Mouse (Mus musculus) ES-E14 (cell line): ENCODE data around the gene Ndel1. TPM values are rescaled to one million over a fixed set of nuclear protein-coding genes. Genes with fewer than 3 reads are reported as not detected.

ENCODE experiments used
- DNase-seq: peaks from one replicate; pipeline ENCODE4 v3.0.0-alpha.2; 2013; ENCODE audit warnings: low read depth, low spot score
- H3K27ac ChIP-seq: 2 replicates; pipeline ENCODE4 v1.5.1; 2012; ENCODE audit warnings: low read depth, mild to moderate bottlenecking, low read length, moderate library complexity, mixed read lengths; ENCODE audit not compliant: poor library complexity, insufficient read depth, severe bottlenecking
- H3K36me3 ChIP-seq: 2 replicates; pipeline ENCODE4 v1.6.1; 2012; ENCODE audit warnings: mild to moderate bottlenecking, low read length, moderate library complexity, mixed read lengths; ENCODE audit not compliant: control insufficient read depth, poor library complexity, insufficient read depth, severe bottlenecking
- H3K4me1 ChIP-seq, 2 experiments: fragments of 150-350 bp in 1 of 2; sonication (generic) in 1 of 2; 2 replicates each; pipeline ENCODE4 v1.6.1; 2012; ENCODE audit warnings: low read length in 2 of 2, mild to moderate bottlenecking in 1 of 2, mixed read lengths in 1 of 2; ENCODE audit not compliant: control insufficient read depth in 2 of 2, insufficient read depth in 2 of 2, poor library complexity in 1 of 2
- H3K4me3 ChIP-seq, 2 experiments: fragments of 150-350 bp in 1 of 2; sonication (generic) in 1 of 2; 2 replicates each; pipeline ENCODE4 v1.5.1; 2012; ENCODE audit warnings: low read length in 2 of 2, low read depth in 1 of 2, mild to moderate bottlenecking in 1 of 2, mixed read lengths in 1 of 2; ENCODE audit not compliant: insufficient read depth in 1 of 2, poor library complexity in 1 of 2, severe bottlenecking in 1 of 2
- H3K9ac ChIP-seq: 2 replicates; pipeline ENCODE4 v1.6.1; 2012; ENCODE audit warnings: low read depth, mild to moderate bottlenecking, low read length, mixed read lengths; ENCODE audit not compliant: poor library complexity, insufficient read depth, severe bottlenecking
- H3K9me3 ChIP-seq: fragments of 150-350 bp; sonication (generic); 2 replicates; pipeline ENCODE4 v1.6.1; 2012; ENCODE audit warnings: low read depth, mild to moderate bottlenecking, low read length; ENCODE audit not compliant: control insufficient read depth, insufficient read depth
- CHD2 ChIP-seq: IDR thresholded peaks from 2 replicates; pipeline ENCODE4 v1.6.1; 2014; ENCODE audit warnings: mild to moderate bottlenecking, low read depth, low read length, inconsistent platforms
- HCFC1 ChIP-seq: IDR thresholded peaks from 2 replicates; pipeline ENCODE4 v1.6.1; 2012; ENCODE audit warnings: low read length, inconsistent platforms, borderline replicate concordance; ENCODE audit not compliant: insufficient read depth
- MAFK ChIP-seq: IDR thresholded peaks from 2 replicates; pipeline ENCODE4 v1.6.1; 2014; ENCODE audit warnings: mild to moderate bottlenecking, low read depth, low read length, inconsistent platforms; ENCODE audit not compliant: insufficient read depth
- ZC3H11A ChIP-seq: IDR thresholded peaks from 2 replicates; pipeline ENCODE4 v1.6.1; 2012; ENCODE audit warnings: low read depth, mild to moderate bottlenecking, inconsistent platforms, low read length, borderline replicate concordance
- ZNF384 ChIP-seq: IDR thresholded peaks from 2 replicates; pipeline ENCODE4 v1.6.1; 2012; ENCODE audit warnings: low read depth, low read length, inconsistent platforms
- in situ Hi-C, 2 experiments: fragments of 600-800 bp; cut with MboI; formaldehyde crosslinking; loops; one replicate each; pipeline ENCODE4 v1.15.1; 2025; ENCODE audit warnings: low sequenced_read_pairs in 2 of 2, inconsistent platforms in 1 of 2; ENCODE audit not compliant: unreplicated experiment in 2 of 2
- total RNA-seq: library from RNA; depleted of rRNA; stranded (reverse); fragments of 300-350 nt; gene quantifications from 2 replicates; pipeline ENCODE4 v1.2.3, GENCODE M21; 2012; rRNA removed

Gene Ndel1
- total RNA-seq, 1 experiment = 40.1 TPM

- no peak for DNase-seq
- Histone ChIP-seq H3K36me3 (peaks cover 6% of the 10 kb centered on the region; the same call in 1 of the 2 replicates), H3K4me3 (no peak overlapping the region), H3K9ac (no peak overlapping the region), H3K4me1 (peaks cover 0 to 15% of the 10 kb centered on the region in 2 experiments; a peak in 2 of 4 replicates), H3K27ac (no peak overlapping the region), H3K9me3 (no peaks in the 10 kb centered on the region)
- in situ Hi-C loops = no loop called here
- TF ChIP-seq HCFC1 (no peak), MAFK (peak; percentile 79), ZC3H11A (no peak), CHD2 (no peak), ZNF384 (no peak)
Measured at GRCm38 (mm10) chr11:68777933-68778332, 93.7 kb downstream of the Ndel1 start.

- H3K4me1 ChIP-seq = peaks cover 0 to 13% of the 10 kb centered on the region in 2 experiments; a peak in 2 of 4 replicates
- peaks cover 10% of the 10 kb centered on the region; the same call in 1 of the 2 replicates for H3K36me3 ChIP-seq
- no peak overlapping the region for H3K27ac ChIP-seq
- no peak overlapping the region for H3K4me3 ChIP-seq
- TF ChIP-seq CHD2 = no peak
- TF ChIP-seq ZC3H11A = no peak
- TF ChIP-seq MAFK = no peak
- no peak for TF ChIP-seq HCFC1
- no peak for TF ChIP-seq ZNF384
- H3K9ac ChIP-seq = no peak overlapping the region
- H3K9me3 ChIP-seq = no peaks in the 10 kb centered on the region
- in situ Hi-C loops = no loop called here
- DNase-seq = no peak
Measured at GRCm38 (mm10) chr11:68776147-68776655, 95.5 kb downstream of the Ndel1 start.

Other genes with a start within 250 kb of the Ndel1 start
- 74.6 and 107 TPM in 2 replicates for gene Myh10, start 180.3 kb downstream of the Ndel1 start, total RNA-seq
- gene Rnf222, start 16.7 kb upstream of the Ndel1 start, total RNA-seq = 0.09 TPM in 1 of 2 replicates, not detected in the other
- gene Rpl26, start 29.7 kb upstream of the Ndel1 start, total RNA-seq = 2,753 and 2,889 TPM in 2 replicates
- not detected in 2 replicates for gene Odf4, start 55.2 kb upstream of the Ndel1 start, total RNA-seq
- gene Arhgef15, start 85.6 kb upstream of the Ndel1 start, total RNA-seq = 2.5 and 3.1 TPM in 2 replicates
- 2.7 and 3.3 TPM in 2 replicates for gene Slc25a35, start 96.3 kb upstream of the Ndel1 start, total RNA-seq
- 90.7 and 107 TPM in 2 replicates for gene Rangrf, start 103.3 kb upstream of the Ndel1 start, total RNA-seq
- 119 and 149 TPM in 2 replicates for gene Pfas, start 136.6 kb upstream of the Ndel1 start, total RNA-seq
- 50.9 and 79.5 TPM in 2 replicates for gene Ctc1, start 144.1 kb upstream of the Ndel1 start, total RNA-seq
- gene Aurkb, start 173.8 kb upstream of the Ndel1 start, total RNA-seq = 71.7 and 81.1 TPM in 2 replicates
- gene Borcs6, start 187.9 kb upstream of the Ndel1 start, total RNA-seq = 4.5 and 6.2 TPM in 2 replicates
- gene Tmem107, start 198.9 kb upstream of the Ndel1 start, total RNA-seq = 38.6 and 38.8 TPM in 2 replicates
- 7.1 and 9.0 TPM in 2 replicates for gene Vamp2, start 216.6 kb upstream of the Ndel1 start, total RNA-seq
- 6.0 and 8.6 TPM in 2 replicates for gene Per1, start 223.4 kb upstream of the Ndel1 start, total RNA-seq
- gene Hes7, start 248.5 kb upstream of the Ndel1 start, total RNA-seq = not detected in 2 replicates